In genomic region chr9:64455910-64456309, GRCm38 (mm10) we compare ENCODE assay signal across 11 mouse cellular contexts.
DNase-seq lines count a peak whose midpoint lies in the region; ATAC-seq and TF ChIP-seq lines count a peak whose summit lies in the region.
"Had no signal": no experiment of that assay in that cellular context is flagged by ENCODE, and none has a peak within 500 bp of the region (broad histone marks: within the 10 kb centered on the region; RNA-seq: fewer than 3 reads in every experiment).

No protein-coding gene starts in this region.

- peak overlapping the region; percentile 27; the same call in 1 of the 2 replicates for H3K4me2 ChIP-seq in kidney, postnatal 0 days (ENCODE audit: low read length)
- H3K4me2 ChIP-seq in embryonic facial prominence, embryonic 15.5 days (replicated peaks) = peak overlapping the region; percentile 30
- peak overlapping the region; percentile 16 for H3K4me2 ChIP-seq in hindbrain, postnatal 0 days (ENCODE audit: low read depth, low read length)
- H3K4me2 ChIP-seq in midbrain, embryonic 16.5 days (ENCODE audit: low read length) = peak overlapping the region; percentile 29

- no peaks in the 10 kb centered on the region for H3K36me3 ChIP-seq in kidney, postnatal 0 days (ENCODE audit: insufficient read depth, low read length)
- no peaks in the 10 kb centered on the region for H3K36me3 ChIP-seq in kidney, adult 2 months (ENCODE audit: control insufficient read depth, insufficient read depth, low read length)
- no peaks in the 10 kb centered on the region for H3K36me3 ChIP-seq in embryonic facial prominence, embryonic 15.5 days
- no peaks in the 10 kb centered on the region for H3K36me3 ChIP-seq in hindbrain, postnatal 0 days (ENCODE audit: insufficient read depth, low read length)
- no peaks in the 10 kb centered on the region for H3K36me3 ChIP-seq in midbrain, embryonic 16.5 days (ENCODE audit: control insufficient read depth, insufficient read depth, low read length)

- DNase-seq in kidney, postnatal 0 days (ENCODE audit: low spot score) = no peak
- DNase-seq in kidney, adult 2 months = no peak
- no peak for DNase-seq in hindbrain, postnatal 0 days (ENCODE audit: low spot score)
- DNase-seq in embryo, embryonic 9.5 days (ENCODE audit: extremely low spot score) = no peak
- DNase-seq in spleen, postnatal 10 days (ENCODE audit: low spot score in 2 of 2) = no peak
- DNase-seq: cerebellum, adult 18-20 months; gastrocnemius, postnatal 14 days; heart, postnatal 36 days had no signal

- peaks cover 12% of the 10 kb centered on the region; the same call in 1 of the 2 replicates for H3K4me1 ChIP-seq in kidney, postnatal 0 days (replicated peaks; ENCODE audit: insufficient read depth, low read length)
- H3K4me1 ChIP-seq in kidney, adult 2 months (ENCODE audit: control insufficient read depth, insufficient read depth, low read length) = peaks cover 3% of the 10 kb centered on the region
- peaks cover 29% of the 10 kb centered on the region for H3K4me1 ChIP-seq in embryonic facial prominence, embryonic 15.5 days
- H3K4me1 ChIP-seq in hindbrain, postnatal 0 days (ENCODE audit: insufficient read depth, low read length) = peaks cover 8% of the 10 kb centered on the region
- H3K4me1 ChIP-seq in midbrain, embryonic 16.5 days (ENCODE audit: control insufficient read depth, insufficient read depth, low read length) = peaks cover 17% of the 10 kb centered on the region

- no peak for TF ChIP-seq POLR2A in kidney, adult 2 months (IDR thresholded peaks at IDR 0.05; ENCODE audit: low read depth, low read length)

- H3K27me3 ChIP-seq in kidney, postnatal 0 days (ENCODE audit: insufficient read depth, low read length) = no peaks in the 10 kb centered on the region
- no peaks in the 10 kb centered on the region for H3K27me3 ChIP-seq in kidney, adult 2 months (replicated peaks; ENCODE audit: control insufficient read depth, insufficient read depth, low read length)
- H3K27me3 ChIP-seq in embryonic facial prominence, embryonic 15.5 days = no peaks in the 10 kb centered on the region
- peaks cover 4% of the 10 kb centered on the region; the same call in 1 of the 2 replicates for H3K27me3 ChIP-seq in hindbrain, postnatal 0 days (ENCODE audit: insufficient read depth, low read length)
- H3K27me3 ChIP-seq in midbrain, embryonic 16.5 days (ENCODE audit: control insufficient read depth, insufficient read depth, low read depth, low read length) = no peaks in the 10 kb centered on the region

- no peak for TF ChIP-seq CTCF in kidney, postnatal 0 days (IDR thresholded peaks at IDR 0.05; ENCODE audit: low read depth)
- TF ChIP-seq CTCF in kidney, adult 2 months (conservative IDR thresholded peaks at IDR 0.05; ENCODE audit: insufficient read depth, insufficient read length, low read depth, low read length) = no peak
- no peak for TF ChIP-seq CTCF in hindbrain, postnatal 0 days (IDR thresholded peaks at IDR 0.05; ENCODE audit: low read depth)

- no peaks in the 10 kb centered on the region for H3K9me3 ChIP-seq in kidney, postnatal 0 days (replicated peaks; ENCODE audit: low read length)
- no peaks in the 10 kb centered on the region for H3K9me3 ChIP-seq in embryonic facial prominence, embryonic 15.5 days (replicated peaks)
- H3K9me3 ChIP-seq in hindbrain, postnatal 0 days (ENCODE audit: low read length) = no peaks in the 10 kb centered on the region
- H3K9me3 ChIP-seq in midbrain, embryonic 16.5 days (replicated peaks; ENCODE audit: control insufficient read depth, low read length, poor library complexity, severe bottlenecking) = no peaks in the 10 kb centered on the region

- 8% methylated on average over 9 of the region's 9 CpGs for WGBS in kidney, postnatal 0 days
- WGBS in kidney, adult 2 months = 17% methylated on average over 9 of the region's 9 CpGs
- 3% methylated on average over 9 of the region's 9 CpGs for WGBS in embryonic facial prominence, embryonic 15.5 days
- WGBS in hindbrain, postnatal 0 days = 9% methylated on average over 9 of the region's 9 CpGs
- WGBS in midbrain, embryonic 16.5 days = under 1% methylated on average over 9 of the region's 9 CpGs

- H3K4me3 ChIP-seq in kidney, postnatal 0 days (replicated peaks; ENCODE audit: low read depth, low read length) = no peak overlapping the region
- H3K4me3 ChIP-seq in kidney, adult 2 months (ENCODE audit: insufficient read depth, low read depth, low read length) = no peak overlapping the region
- H3K4me3 ChIP-seq in embryonic facial prominence, embryonic 15.5 days (replicated peaks) = no peak overlapping the region
- no peak overlapping the region for H3K4me3 ChIP-seq in hindbrain, postnatal 0 days (ENCODE audit: low read length)
- no peak overlapping the region for H3K4me3 ChIP-seq in midbrain, embryonic 16.5 days (ENCODE audit: low read depth, low read length)

- no peak overlapping the region for H3K9ac ChIP-seq in kidney, postnatal 0 days (ENCODE audit: low read depth, low read length)
- H3K9ac ChIP-seq in embryonic facial prominence, embryonic 15.5 days = no peak overlapping the region
- no peak overlapping the region for H3K9ac ChIP-seq in hindbrain, postnatal 0 days (replicated peaks; ENCODE audit: low read length)
- H3K9ac ChIP-seq in midbrain, embryonic 16.5 days (ENCODE audit: low read depth, low read length) = 0 out of 2 replicates have a peak overlapping the region, but pooled peaks have one; percentile 7

- no peak overlapping the region for H3K27ac ChIP-seq in kidney, postnatal 0 days
- no peak overlapping the region for H3K27ac ChIP-seq in kidney, adult 2 months (ENCODE audit: insufficient read depth, low read depth, low read length)
- H3K27ac ChIP-seq in embryonic facial prominence, embryonic 15.5 days (replicated peaks) = no peak overlapping the region
- H3K27ac ChIP-seq in hindbrain, postnatal 0 days = no peak overlapping the region
- H3K27ac ChIP-seq in midbrain, embryonic 16.5 days (ENCODE audit: low read length) = peak overlapping the region; percentile 51

- no peak for ATAC-seq in kidney, postnatal 0 days (replicated peaks; ENCODE audit: low FRiP score, low read depth)
- ATAC-seq in embryonic facial prominence, embryonic 15.5 days (ENCODE audit: insufficient number of reproducible peaks, low FRiP score, low TSS enrichment, low read depth) = no peak
- no peak for ATAC-seq in hindbrain, postnatal 0 days
- ATAC-seq in midbrain, embryonic 16.5 days = no peak
- ATAC-seq: lung, postnatal 0 days had no signal
